Mouse (Mus musculus): ENCODE measurements at regions not wholly inside any gene's neighbourhood (a gene's known extent, or its start where the extent isn't known, plus 50 kb on each side); places are given as distances from the start of the nearest gene placed in this dataset.

DNA sequence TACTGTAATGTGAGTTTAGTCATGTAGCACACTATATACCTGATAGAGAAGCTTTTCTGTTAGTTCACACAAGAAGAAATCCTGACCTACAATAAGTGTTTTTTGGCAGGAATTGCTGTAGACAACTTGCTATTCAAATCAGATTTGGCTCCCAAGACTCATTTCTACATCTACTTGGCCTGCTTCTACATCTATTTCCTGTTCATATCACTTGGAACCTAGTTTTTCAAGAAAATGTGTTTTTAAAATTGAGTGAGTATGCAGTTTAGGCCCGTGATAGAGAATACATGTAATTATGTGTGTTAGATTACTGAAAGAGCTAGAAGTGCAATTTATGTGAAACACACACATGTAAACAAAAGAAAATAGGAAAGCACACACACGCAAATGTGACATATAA is 176.4 kb upstream of the Paip1 start:
- TF ChIP-seq EP300 (IDR thresholded peaks at IDR 0.05; ENCODE audit: low read depth), result no peak
- TF ChIP-seq CTCF (IDR thresholded peaks at IDR 0.05; ENCODE audit: low read depth), result no peak

All from heart, postnatal 0 days (tissue).